Mouse (Mus musculus): ENCODE results near the gene Pctp. TPM values are rescaled to one million over a fixed set of nuclear protein-coding genes. Genes with fewer than 3 reads are reported as not detected.

Pctp gene
- polyA plus RNA-seq, 1 experiment from 2014 or later, result 1.4 TPM

GRCm38 (mm10) chr11:90002987-90003348 lies 274 bp upstream of the Pctp start:
- no peaks in the 10 kb centered on the region for H3K36me3 ChIP-seq
- WGBS, result 11% methylated on average over 8 of the region's 8 CpGs
- no peaks in the 10 kb centered on the region for H3K27me3 ChIP-seq
- H3K4me2 ChIP-seq (replicated peaks), result peak overlapping the region; percentile 58
- no peaks in the 10 kb centered on the region for H3K9me3 ChIP-seq
- H3K27ac ChIP-seq (replicated peaks), result no peak overlapping the region
- peak overlapping the region; percentile 43; the same call in 1 of the 2 replicates for H3K9ac ChIP-seq (replicated peaks)
- peak overlapping the region; percentile 43 for H3K4me3 ChIP-seq
- peaks cover 7% of the 10 kb centered on the region for H3K4me1 ChIP-seq
- ATAC-seq (replicated peaks), result no peak

GRCm38 (mm10) chr11:90001396-90002230 lies 1.1 kb downstream of the Pctp start:
- Histone ChIP-seq H3K4me3 (no peak overlapping the region), H3K36me3 (no peaks in the 10 kb centered on the region), H3K9ac (replicated peaks) (no peak overlapping the region), H3K4me1 (peaks cover 7% of the 10 kb centered on the region), H3K27ac (replicated peaks) (no peak overlapping the region), H3K9me3 (no peaks in the 10 kb centered on the region), H3K4me2 (replicated peaks) (no peak overlapping the region), H3K27me3 (no peaks in the 10 kb centered on the region)
- ATAC-seq (replicated peaks), result no peak
- 90% methylated on average over 10 of the region's 10 CpGs for WGBS

GRCm38 (mm10) chr11:90000666-90001065 lies 2.0 kb downstream of the Pctp start:
- Histone ChIP-seq H3K27ac (replicated peaks) (no peak overlapping the region), H3K4me1 (peaks cover 7% of the 10 kb centered on the region), H3K9ac (replicated peaks) (no peak overlapping the region), H3K36me3 (no peaks in the 10 kb centered on the region), H3K4me3 (no peak overlapping the region), H3K27me3 (no peaks in the 10 kb centered on the region), H3K4me2 (replicated peaks) (no peak overlapping the region), H3K9me3 (no peaks in the 10 kb centered on the region)
- ATAC-seq (replicated peaks), result no peak
- 96% methylated on average over 4 of the region's 4 CpGs for WGBS

DNA sequence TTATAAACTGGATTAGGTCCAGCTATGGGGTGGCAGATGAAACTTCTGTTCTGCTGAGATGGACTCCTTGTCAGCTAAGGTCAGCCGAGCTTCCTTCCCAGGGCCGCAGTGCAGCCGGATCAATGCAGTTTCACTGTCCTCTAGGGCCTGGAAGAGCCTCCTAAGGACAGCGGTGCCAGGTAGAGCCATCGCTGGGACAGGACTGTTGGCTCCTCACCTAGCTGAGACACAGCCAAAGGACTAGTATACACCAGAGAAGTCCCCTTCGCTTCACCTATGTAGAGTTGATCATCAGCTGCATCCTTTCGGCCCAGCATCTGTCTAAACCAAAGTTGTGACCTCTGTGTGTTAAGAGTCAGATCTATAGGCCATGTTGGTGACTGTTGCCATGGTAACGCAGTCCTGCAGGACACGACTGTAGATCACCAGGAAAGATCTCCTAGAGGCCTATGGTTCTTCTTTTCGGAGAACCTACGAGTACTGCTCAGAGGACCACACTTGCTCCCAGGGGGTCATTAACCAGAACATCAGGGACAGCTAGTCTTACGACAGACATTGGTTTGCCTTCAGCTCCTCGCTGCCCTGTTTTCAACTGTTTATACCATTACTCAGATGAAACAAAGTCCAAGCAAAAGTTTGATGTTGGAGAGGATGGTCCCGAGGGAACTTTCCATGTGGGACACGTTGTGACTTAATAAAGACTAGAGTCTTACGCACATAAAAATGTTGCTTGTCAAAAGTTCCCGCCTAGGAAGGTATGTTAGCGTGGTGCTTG lies 3.5 kb downstream of the Pctp start:
- Histone ChIP-seq H3K4me2 (replicated peaks) (no peak overlapping the region), H3K9me3 (no peaks in the 10 kb centered on the region), H3K27me3 (no peaks in the 10 kb centered on the region), H3K4me1 (peaks cover 7% of the 10 kb centered on the region), H3K27ac (replicated peaks) (no peak overlapping the region), H3K36me3 (no peaks in the 10 kb centered on the region), H3K4me3 (no peak overlapping the region), H3K9ac (replicated peaks) (no peak overlapping the region)
- ATAC-seq (replicated peaks), result no peak
- WGBS, result 95% methylated on average over 18 of the region's 18 CpGs

GRCm38 (mm10) chr11:89996856-89997255 lies 5.8 kb downstream of the Pctp start:
- no peak overlapping the region for H3K4me2 ChIP-seq (replicated peaks)
- H3K27me3 ChIP-seq, result no peaks in the 10 kb centered on the region
- no peak overlapping the region for H3K9ac ChIP-seq (replicated peaks)
- no peaks in the 10 kb centered on the region for H3K4me1 ChIP-seq
- 95% methylated on average over 7 of the region's 7 CpGs for WGBS
- no peak overlapping the region for H3K27ac ChIP-seq (replicated peaks)
- H3K9me3 ChIP-seq, result no peaks in the 10 kb centered on the region
- no peak for ATAC-seq (replicated peaks)
- no peak overlapping the region for H3K4me3 ChIP-seq
- H3K36me3 ChIP-seq, result no peaks in the 10 kb centered on the region

DNA sequence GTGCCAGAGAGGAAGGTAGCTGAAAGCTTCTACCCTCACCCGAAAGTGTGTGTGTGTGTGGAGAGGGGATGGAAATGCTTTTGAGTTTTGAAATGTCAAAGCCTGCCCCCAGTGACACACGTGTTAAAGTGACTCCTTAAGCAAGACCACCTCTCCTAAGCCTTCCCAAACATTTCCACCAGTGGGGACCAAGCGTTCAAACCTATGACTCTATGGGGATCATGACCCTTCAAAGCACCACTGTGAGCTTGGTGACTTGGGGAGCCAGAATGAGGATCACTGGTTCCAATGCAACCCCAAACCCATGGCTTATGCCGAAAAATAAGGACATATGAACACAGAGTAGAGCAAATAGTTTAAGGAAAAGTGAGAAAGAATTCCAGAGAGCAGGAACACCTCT lies 6.3 kb downstream of the Pctp start:
- H3K9me3 ChIP-seq, result no peaks in the 10 kb centered on the region
- H3K4me3 ChIP-seq, result no peak overlapping the region
- no peak overlapping the region for H3K9ac ChIP-seq (replicated peaks)
- no peak overlapping the region for H3K27ac ChIP-seq (replicated peaks)
- no peaks in the 10 kb centered on the region for H3K36me3 ChIP-seq
- no peaks in the 10 kb centered on the region for H3K27me3 ChIP-seq
- H3K4me1 ChIP-seq, result no peaks in the 10 kb centered on the region
- H3K4me2 ChIP-seq (replicated peaks), result no peak overlapping the region
- 90% methylated on average over 4 of the region's 4 CpGs for WGBS
- ATAC-seq (replicated peaks), result no peak

DNA sequence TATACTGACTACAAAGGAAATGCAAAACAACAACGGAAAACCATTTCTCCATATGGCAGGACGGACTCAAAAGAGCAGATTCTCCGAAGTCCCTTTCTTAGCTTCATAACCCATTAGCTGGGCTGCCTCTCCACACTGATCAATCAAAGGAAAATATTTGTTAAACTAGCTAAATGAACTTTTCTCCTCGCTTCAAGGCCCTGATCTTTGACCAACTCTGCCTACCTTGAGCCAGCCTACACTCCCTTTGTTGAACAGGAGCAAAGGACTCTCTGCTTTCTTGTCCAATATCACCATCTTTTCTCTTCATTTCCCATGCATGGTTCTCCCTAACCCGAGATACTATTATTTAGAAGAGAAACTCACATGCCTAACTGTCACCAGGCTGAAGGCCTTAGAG lies 7.1 kb downstream of the Pctp start:
- H3K9me3 ChIP-seq, result no peaks in the 10 kb centered on the region
- 89% methylated on average over 5 of the region's 5 CpGs for WGBS
- H3K27me3 ChIP-seq, result no peaks in the 10 kb centered on the region
- no peak overlapping the region for H3K4me3 ChIP-seq
- ATAC-seq (replicated peaks), result no peak
- no peak overlapping the region for H3K9ac ChIP-seq (replicated peaks)
- no peaks in the 10 kb centered on the region for H3K4me1 ChIP-seq
- no peaks in the 10 kb centered on the region for H3K36me3 ChIP-seq
- no peak overlapping the region for H3K4me2 ChIP-seq (replicated peaks)
- H3K27ac ChIP-seq (replicated peaks), result no peak overlapping the region

DNA sequence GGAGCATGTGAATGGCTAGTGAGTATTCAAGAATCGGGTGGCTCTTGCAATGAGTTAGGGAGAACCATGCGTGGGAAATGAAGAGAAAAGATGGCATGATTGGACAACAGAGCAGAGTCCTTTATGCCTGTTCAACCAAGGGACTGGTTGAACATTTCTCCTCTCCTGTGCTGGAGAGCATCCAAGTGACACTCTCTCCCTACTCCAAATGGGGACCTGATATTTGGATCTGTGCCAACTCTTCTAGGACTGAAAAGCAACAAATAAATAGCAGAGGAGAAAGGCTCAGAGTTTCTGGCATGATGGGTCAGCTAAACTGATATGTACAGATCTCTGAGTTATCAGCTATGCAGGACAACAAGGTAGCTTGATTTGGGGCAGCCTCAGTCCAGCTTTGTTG lies 8.0 kb downstream of the Pctp start:
- Histone ChIP-seq H3K9me3 (no peaks in the 10 kb centered on the region), H3K9ac (replicated peaks) (no peak overlapping the region), H3K4me1 (no peaks in the 10 kb centered on the region), H3K27me3 (no peaks in the 10 kb centered on the region), H3K4me2 (replicated peaks) (no peak overlapping the region), H3K27ac (replicated peaks) (no peak overlapping the region), H3K36me3 (no peaks in the 10 kb centered on the region), H3K4me3 (no peak overlapping the region)
- 56% methylated on average over 2 of the region's 2 CpGs for WGBS
- ATAC-seq (replicated peaks), result no peak

DNA sequence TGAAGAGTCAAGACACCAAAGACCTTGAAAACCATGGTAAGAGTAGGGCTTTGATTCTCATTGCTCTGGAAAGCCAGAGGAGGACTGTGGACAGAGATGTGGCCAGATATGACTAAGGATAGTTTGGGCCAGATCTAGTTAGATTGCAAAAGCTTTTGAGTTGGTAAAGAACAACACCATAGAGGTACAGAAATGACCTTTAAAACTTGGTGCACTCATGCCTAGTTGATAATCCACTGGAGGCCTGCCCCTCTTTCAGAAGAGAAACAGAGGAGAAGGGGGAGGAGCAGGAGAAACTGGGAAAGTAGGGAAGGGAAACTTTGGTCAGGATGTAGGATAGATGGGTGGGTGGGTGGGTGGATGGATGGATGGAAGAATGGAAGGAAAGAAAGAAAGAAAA lies 11.0 kb downstream of the Pctp start:
- Histone ChIP-seq H3K27me3 (no peaks in the 10 kb centered on the region), H3K9me3 (no peaks in the 10 kb centered on the region), H3K36me3 (no peaks in the 10 kb centered on the region), H3K4me2 (replicated peaks) (no peak overlapping the region), H3K4me3 (no peak overlapping the region), H3K4me1 (no peaks in the 10 kb centered on the region), H3K27ac (replicated peaks) (no peak overlapping the region), H3K9ac (replicated peaks) (no peak overlapping the region)
- ATAC-seq (replicated peaks), result no peak

GRCm38 (mm10) chr11:89988936-89989589 lies 13.6 kb downstream of the Pctp start:
- Histone ChIP-seq H3K9me3 (no peaks in the 10 kb centered on the region), H3K27ac (replicated peaks) (no peak overlapping the region), H3K9ac (replicated peaks) (no peak overlapping the region), H3K4me3 (no peak overlapping the region), H3K27me3 (no peaks in the 10 kb centered on the region), H3K4me1 (no peaks in the 10 kb centered on the region), H3K36me3 (no peaks in the 10 kb centered on the region), H3K4me2 (replicated peaks) (no peak overlapping the region)
- peak; percentile 63 for ATAC-seq (replicated peaks)
- WGBS, result 21% methylated on average over 8 of the region's 8 CpGs

- Histone ChIP-seq H3K36me3 (no peaks in the 10 kb centered on the region), H3K4me1 (no peaks in the 10 kb centered on the region), H3K9ac (replicated peaks) (no peak overlapping the region), H3K4me3 (no peak overlapping the region), H3K4me2 (replicated peaks) (no peak overlapping the region), H3K27ac (replicated peaks) (no peak overlapping the region), H3K27me3 (no peaks in the 10 kb centered on the region), H3K9me3 (no peaks in the 10 kb centered on the region)
- ATAC-seq (replicated peaks), result no peak
- 85% methylated on average over 8 of the region's 8 CpGs for WGBS
Measured at GRCm38 (mm10) chr11:89986516-89986915, 16.2 kb downstream of the Pctp start.

All from forebrain, embryonic 15.5 days (tissue).